Mouse (Mus musculus) intestine, embryonic 14.5 days (tissue): ENCODE measurements around the gene Flywch1. TPM values are rescaled to one million over a fixed set of nuclear protein-coding genes. Genes with fewer than 3 reads are reported as not detected.
A peak's percentile ranks its signal among the peaks of the same experiment; 100 is the strongest.

Experiments used
- ATAC-seq: fragments of 200-750 bp; cut with Nextera tagmentation; replicated peaks from 2 replicates; pipeline ENCODE4 v1.8.0; 2017; ENCODE audit warnings: low read depth, moderate number of reproducible peaks, moderate TSS enrichment, moderate library complexity; ENCODE audit not compliant: low FRiP score, low TSS enrichment
- DNase-seq: peaks from one replicate; pipeline ENCODE4 v3.0.0-alpha.2; 2018; ENCODE audit warnings: low spot score
- H3K27ac ChIP-seq: fragments of 300-500 bp; sonication (generic); 2 replicates; pipeline ENCODE4 v1.5.1; 2014; ENCODE audit warnings: low read depth, mild to moderate bottlenecking, control low read depth
- H3K27me3 ChIP-seq: fragments of 300-500 bp; sonication (generic); replicated peaks from 2 replicates; pipeline ENCODE4 v1.6.1; 2014; ENCODE audit warnings: low read length, control low read depth; ENCODE audit not compliant: control insufficient read depth, insufficient read depth
- H3K36me3 ChIP-seq: fragments of 300-500 bp; sonication (generic); 2 replicates; pipeline ENCODE4 v1.6.1; 2014; ENCODE audit warnings: low read length, control low read depth; ENCODE audit not compliant: control insufficient read depth, insufficient read depth
- H3K4me1 ChIP-seq: fragments of 300-500 bp; sonication (generic); replicated peaks from 2 replicates; pipeline ENCODE4 v1.6.1; 2014; ENCODE audit warnings: low read length, control low read depth, mixed read lengths; ENCODE audit not compliant: control insufficient read depth, insufficient read depth
- H3K4me2 ChIP-seq: fragments of 300-500 bp; sonication (generic); 2 replicates; pipeline ENCODE4 v1.6.1; 2014; ENCODE audit warnings: low read length
- H3K4me3 ChIP-seq: fragments of 300-500 bp; sonication (generic); 2 replicates; pipeline ENCODE4 v1.5.1; 2014; ENCODE audit warnings: low read depth, low read length, control low read depth, mixed read lengths
- H3K9ac ChIP-seq: fragments of 300-500 bp; sonication (generic); 2 replicates; pipeline ENCODE4 v1.6.1; 2014; ENCODE audit warnings: mild to moderate bottlenecking, low read length
- H3K9me3 ChIP-seq: fragments of 300-500 bp; sonication (generic); 2 replicates; pipeline ENCODE4 v1.6.1; 2016; ENCODE audit warnings: low read length, control low read depth; ENCODE audit not compliant: control insufficient read depth
- WGBS: fragments of 180-500 bp; shearing (Covaris S2); extraction: QIAGEN DNeasy Blood & Tissue Kit; methylation state at CpG from one replicate; pipeline ENCODE4 v1.1.7; 2014; 5-methylcytosine and 5-hydroxymethylcytosine counted together
- polyA plus RNA-seq: library from polyadenylated mRNA; unstranded; fragments of >200 nt; fragmentation: Nextera tagmentation; extraction: Ambion mirVana; gene quantifications from 2 replicates; pipeline ENCODE4 v1.2.1, GENCODE M21; 2014

Gene Flywch1
- polyA plus RNA-seq: 58.6 and 69.4 TPM in 2 replicates

DNA sequence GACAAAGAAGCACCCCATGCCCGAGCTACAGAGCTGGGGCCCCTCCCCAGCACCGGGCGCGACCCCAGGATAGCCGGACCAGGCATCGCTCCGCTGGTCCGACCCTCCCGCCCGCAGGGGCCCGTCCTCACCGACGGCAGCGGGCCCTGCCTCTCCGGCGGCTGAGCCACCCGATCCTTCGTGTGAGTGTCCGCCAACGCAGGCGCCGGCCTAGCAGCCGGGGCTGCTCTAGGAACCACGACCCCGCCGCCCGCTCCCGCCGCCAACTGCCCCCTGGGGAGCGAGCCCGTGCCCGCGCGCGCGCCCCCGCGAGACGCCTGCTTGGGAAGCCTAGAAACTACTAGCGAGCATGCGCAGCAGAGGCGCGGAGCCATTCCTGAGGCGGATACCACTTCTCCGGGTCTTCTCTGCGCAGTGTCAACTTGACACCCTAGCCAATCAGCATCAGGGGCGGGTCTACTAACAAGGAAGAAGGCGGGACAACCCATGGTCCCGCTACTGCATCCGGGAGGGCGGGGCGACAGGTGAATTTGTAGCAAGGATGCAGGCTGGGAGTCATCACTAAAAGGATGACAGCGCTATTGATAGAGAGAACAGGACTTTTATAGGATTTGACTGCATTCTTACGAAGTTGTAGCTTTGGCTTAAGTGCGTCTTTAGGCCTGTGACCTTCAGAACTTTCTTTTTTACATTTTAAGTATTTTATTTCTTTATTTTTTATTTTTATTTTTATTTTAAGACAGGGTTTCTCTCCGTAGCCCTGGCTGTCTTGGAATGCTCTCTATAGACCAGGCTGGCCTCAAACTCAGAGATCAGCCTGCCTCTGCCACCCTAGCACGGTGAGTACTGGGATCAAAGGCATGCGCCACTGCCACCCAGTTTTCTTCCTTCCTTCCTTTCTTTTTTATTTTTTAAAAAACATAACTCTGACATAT lies at the start of gene Flywch1:
Gene Flywch1 (minus strand): TSS at position 319 of the 935 bp plus-strand sequence.
- DNase-seq: peak; percentile 100
- H3K36me3 ChIP-seq: no peaks in the 10 kb centered on the region
- no peaks in the 10 kb centered on the region for H3K27me3 ChIP-seq
- H3K4me1 ChIP-seq: 0 out of 2 replicates have a peak, but pooled peaks cover 7% of the 10 kb centered on the region
- peak within 1 kb of the TSS; percentile 77 for H3K4me2 ChIP-seq
- no peaks in the 10 kb centered on the region for H3K9me3 ChIP-seq
- peak within 1 kb of the TSS; percentile 90 for H3K4me3 ChIP-seq
- H3K9ac ChIP-seq: peak within 1 kb of the TSS; percentile 93
- peak; percentile 99 for ATAC-seq
- 4% methylated on average over 50 of the region's 58 CpGs for WGBS
- H3K27ac ChIP-seq: 0 out of 2 replicates have a peak within 1 kb of the TSS, but pooled peaks have one; percentile 12

GRCm38 (mm10) chr17:23820731-23821130 lies 49.3 kb upstream of the Flywch1 start:
- DNase-seq (no peak), ATAC-seq (no peak)
- no peaks in the 10 kb centered on the region for H3K4me1 ChIP-seq
- peaks cover 100% of the 10 kb centered on the region for H3K36me3 ChIP-seq
- no peak overlapping the region for H3K27ac ChIP-seq
- H3K4me2 ChIP-seq: no peak overlapping the region
- WGBS: 93% methylated on average over 5 of the region's 5 CpGs
- H3K9ac ChIP-seq: no peak overlapping the region
- H3K27me3 ChIP-seq: no peaks in the 10 kb centered on the region
- peaks cover 21% of the 10 kb centered on the region for H3K9me3 ChIP-seq
- H3K4me3 ChIP-seq: no peak overlapping the region

DNA sequence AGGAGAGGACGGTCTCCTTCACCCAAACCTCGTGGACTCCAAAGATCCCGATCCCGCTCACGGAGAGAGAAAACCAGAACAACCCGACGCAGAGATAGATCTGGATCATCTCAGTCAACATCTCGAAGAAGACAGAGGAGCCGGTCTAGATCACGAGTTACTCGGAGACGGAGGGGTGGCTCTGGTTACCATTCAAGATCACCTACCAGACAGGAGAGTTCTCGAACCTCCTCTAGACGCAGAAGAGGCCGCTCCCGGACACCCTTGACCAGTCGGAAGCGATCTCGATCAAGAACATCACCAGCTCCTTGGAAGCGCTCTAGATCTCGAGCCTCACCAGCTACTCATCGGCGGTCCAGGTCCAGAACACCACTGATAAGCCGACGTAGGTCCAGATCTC lies 47.8 kb upstream of the Flywch1 start:
- WGBS: 98% methylated on average over 25 of the region's 25 CpGs
- H3K9me3 ChIP-seq: peaks cover 21% of the 10 kb centered on the region
- no peak overlapping the region for H3K4me2 ChIP-seq
- no peaks in the 10 kb centered on the region for H3K27me3 ChIP-seq
- no peak for DNase-seq
- H3K27ac ChIP-seq: no peak overlapping the region
- no peak for ATAC-seq
- no peaks in the 10 kb centered on the region for H3K4me1 ChIP-seq
- H3K4me3 ChIP-seq: no peak overlapping the region
- no peak overlapping the region for H3K9ac ChIP-seq
- peaks cover 100% of the 10 kb centered on the region for H3K36me3 ChIP-seq

- Histone ChIP-seq H3K27ac (no peak overlapping the region), H3K9ac (no peak overlapping the region), H3K27me3 (no peaks in the 10 kb centered on the region), H3K36me3 (peaks cover 100% of the 10 kb centered on the region), H3K4me1 (no peaks in the 10 kb centered on the region), H3K4me2 (no peak overlapping the region), H3K9me3 (peaks cover 21% of the 10 kb centered on the region), H3K4me3 (no peak overlapping the region)
- WGBS: 98% methylated on average over 8 of the region's 8 CpGs
- DNase-seq (no peak), ATAC-seq (no peak)
Observed at GRCm38 (mm10) chr17:23818579-23818978, 47.2 kb upstream of the Flywch1 start.

GRCm38 (mm10) chr17:23815641-23816040 lies 44.2 kb upstream of the Flywch1 start:
- Histone ChIP-seq H3K27me3 (no peaks in the 10 kb centered on the region), H3K4me3 (no peak overlapping the region), H3K27ac (no peak overlapping the region), H3K9ac (no peak overlapping the region), H3K36me3 (peaks cover 100% of the 10 kb centered on the region), H3K4me2 (no peak overlapping the region), H3K4me1 (no peaks in the 10 kb centered on the region), H3K9me3 (peaks cover 21% of the 10 kb centered on the region)
- ATAC-seq (no peak), DNase-seq (no peak)
- WGBS: 98% methylated on average over 16 of the region's 16 CpGs

DNA sequence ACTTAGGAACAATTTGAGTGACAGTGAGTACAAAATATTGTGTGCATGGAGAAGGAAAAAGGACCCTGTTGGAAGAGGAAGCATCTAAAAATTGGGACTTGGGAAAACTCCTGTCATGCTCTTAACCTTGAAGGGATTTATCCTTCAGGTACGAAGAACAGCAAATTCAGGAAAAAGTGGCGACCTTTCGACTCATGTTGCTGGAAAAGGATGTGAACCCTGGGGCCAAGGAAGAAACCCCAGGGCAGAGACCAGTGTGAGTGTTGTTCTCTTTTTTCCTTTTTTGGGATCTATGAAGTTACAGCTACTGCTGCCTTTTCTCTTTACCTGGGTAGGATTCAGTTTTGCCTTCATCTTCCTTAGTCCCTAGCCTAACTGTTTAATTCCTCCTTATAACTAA lies 36.5 kb upstream of the Flywch1 start:
- 88% methylated on average over 3 of the region's 3 CpGs for WGBS

DNA sequence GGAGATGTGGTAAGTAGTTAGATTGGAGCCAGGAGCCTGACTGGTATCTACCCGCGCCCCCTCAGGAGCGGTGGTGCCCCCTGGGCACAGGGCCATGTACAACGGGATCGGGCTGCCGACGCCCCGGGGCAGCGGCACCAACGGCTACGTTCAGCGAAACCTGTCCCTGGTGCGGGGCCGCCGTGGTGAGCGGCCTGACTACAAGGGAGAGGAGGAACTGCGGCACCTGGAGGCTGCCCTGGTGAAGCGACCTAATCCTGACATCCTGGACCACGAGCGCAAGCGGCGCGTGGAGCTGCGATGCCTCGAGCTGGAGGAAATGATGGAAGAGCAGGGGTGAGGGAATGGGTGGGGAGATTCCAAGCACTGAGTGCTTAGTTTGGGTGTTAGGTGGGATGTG lies 35.5 kb upstream of the Flywch1 start:
- Histone ChIP-seq H3K9ac (no peak overlapping the region), H3K27me3 (no peaks in the 10 kb centered on the region), H3K9me3 (no peaks in the 10 kb centered on the region), H3K36me3 (peaks cover 53% of the 10 kb centered on the region), H3K27ac (no peak overlapping the region), H3K4me2 (no peak overlapping the region), H3K4me1 (peaks cover 20% of the 10 kb centered on the region), H3K4me3 (no peak overlapping the region)
- ATAC-seq: no peak
- 74% methylated on average over 25 of the region's 25 CpGs for WGBS
- DNase-seq: no peak

More for the DNA sequence above, 36.5 kb upstream of the Flywch1 start:
- Histone ChIP-seq H3K4me1 (peaks cover 20% of the 10 kb centered on the region), H3K27ac (no peak overlapping the region), H3K9me3 (no peaks in the 10 kb centered on the region), H3K27me3 (no peaks in the 10 kb centered on the region), H3K4me2 (no peak overlapping the region), H3K4me3 (no peak overlapping the region), H3K36me3 (peaks cover 63% of the 10 kb centered on the region), H3K9ac (no peak overlapping the region)
- ATAC-seq: no peak
- DNase-seq: no peak

DNA sequence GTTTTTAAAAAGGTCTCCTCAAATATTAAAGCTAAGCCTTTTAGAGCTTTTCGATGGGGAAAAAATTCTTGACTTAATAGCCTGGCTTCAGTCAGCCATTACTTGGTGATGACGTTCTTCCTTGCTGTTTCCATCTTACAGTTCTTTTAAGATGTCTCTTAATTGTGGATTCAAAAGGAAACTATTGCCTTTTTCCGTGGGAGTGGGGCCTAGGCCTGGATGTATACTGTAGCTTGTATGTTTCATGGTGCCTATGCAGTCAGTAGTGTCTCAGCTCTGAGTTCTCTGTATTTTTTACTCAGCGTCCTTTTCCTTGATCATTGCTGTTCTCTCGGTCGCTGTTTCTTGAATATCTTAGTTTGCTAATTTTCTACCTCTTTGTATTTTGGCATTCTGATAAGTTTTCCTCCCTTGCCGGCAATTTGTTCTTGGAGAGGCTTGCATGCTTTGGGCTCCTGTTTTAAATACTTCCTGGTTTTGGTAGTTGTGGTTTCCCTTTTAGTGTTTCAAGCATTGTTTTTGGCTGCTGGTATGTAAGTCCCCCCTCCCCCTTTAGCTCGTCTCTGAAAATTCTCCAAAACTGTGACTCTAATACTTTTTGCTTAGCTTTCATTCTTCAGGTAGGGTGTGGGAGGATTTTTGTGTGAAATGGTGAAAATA lies 33.2 kb upstream of the Flywch1 start:
- H3K27ac ChIP-seq: no peak overlapping the region

More for the DNA sequence above, 33.2 kb upstream of the Flywch1 start:
- ATAC-seq: no peak
- H3K4me1 ChIP-seq: peaks cover 20% of the 10 kb centered on the region
- H3K4me3 ChIP-seq: peak overlapping the region; percentile 99
- H3K36me3 ChIP-seq: peaks cover 30% of the 10 kb centered on the region
- DNase-seq: no peak
- no peaks in the 10 kb centered on the region for H3K27me3 ChIP-seq
- 5% methylated on average over 8 of the region's 8 CpGs for WGBS
- H3K9ac ChIP-seq: peak overlapping the region; percentile 98
- H3K4me2 ChIP-seq: peak overlapping the region; percentile 87
- H3K9me3 ChIP-seq: no peaks in the 10 kb centered on the region
